Comparison of ENCODE assay signal across 10 mouse cellular contexts in genomic region chr4:47707966-47708365, GRCm38 (mm10).
DNase-seq lines count a peak whose midpoint lies in the region; TF ChIP-seq lines count a peak whose summit lies in the region.
"Had no signal": no experiment of that assay in that cellular context is flagged by ENCODE, and none has a peak within 500 bp of the region (broad histone marks: within the 10 kb centered on the region; RNA-seq: fewer than 3 reads in every experiment).

No protein-coding gene starts in this region.

- H3K4me1 ChIP-seq in kidney, adult 2 months (ENCODE audit: control insufficient read depth, insufficient read depth, low read length), result no peaks in the 10 kb centered on the region
- H3K4me1 ChIP-seq: midbrain, embryonic 10.5 days had no signal

- H3K27me3 ChIP-seq in kidney, adult 2 months (replicated peaks; ENCODE audit: control insufficient read depth, insufficient read depth, low read length), result no peaks in the 10 kb centered on the region

- no peaks in the 10 kb centered on the region for H3K36me3 ChIP-seq in kidney, adult 2 months (ENCODE audit: control insufficient read depth, insufficient read depth, low read length)
- H3K36me3 ChIP-seq: midbrain, embryonic 10.5 days had no signal

- no peak overlapping the region for H3K27ac ChIP-seq in kidney, adult 2 months (ENCODE audit: insufficient read depth, low read depth, low read length)
- H3K27ac ChIP-seq: midbrain, embryonic 10.5 days had no signal

- DNase-seq in heart, adult 8-10 months (ENCODE audit: low spot score), result peak; percentile 10
- DNase-seq in heart, postnatal 4 days, result no peak
- DNase-seq in frontal cortex, postnatal 14 days (ENCODE audit: low spot score in 2 of 2), result peak; percentile 47 to 54
- peak; percentile 67 to 70 for DNase-seq in layer of hippocampus, postnatal 25 days (ENCODE audit: extremely low spot score in 1 of 2, low spot score in 1 of 2)
- DNase-seq in right cerebral cortex, postnatal 36 days (ENCODE audit: low spot score in 2 of 2), result peak; percentile 67 to 70
- no peak for DNase-seq in kidney, adult 2 months
- no peak for DNase-seq in liver
- no peak for DNase-seq in testis, postnatal 10 days (ENCODE audit: low spot score)
- DNase-seq: thymus, postnatal 14 days had no signal

- H3K4me3 ChIP-seq in kidney, adult 2 months (ENCODE audit: insufficient read depth, low read depth, low read length), result no peak overlapping the region
- H3K4me3 ChIP-seq: midbrain, embryonic 10.5 days had no signal

- TF ChIP-seq CTCF in kidney, adult 2 months (conservative IDR thresholded peaks at IDR 0.05; ENCODE audit: insufficient read depth, insufficient read length, low read depth, low read length), result no peak

- TF ChIP-seq POLR2A in kidney, adult 2 months (IDR thresholded peaks at IDR 0.05; ENCODE audit: low read depth, low read length), result no peak

Comparison
In these comparisons a context has a peak if more than half of its experiments do, and no peak if none do; other contexts are left out.
1. DNase-seq: peak in heart, adult 8-10 months (single experiment), frontal cortex, postnatal 14 days (2 of 2), layer of hippocampus, postnatal 25 days (2 of 2) and right cerebral cortex, postnatal 36 days (2 of 2); none in heart, postnatal 4 days (single experiment), kidney, adult 2 months (single experiment), liver (single experiment) and testis, postnatal 10 days (single experiment).